Mouse (Mus musculus) bone marrow macrophage, adult 2 months (primary cell): Measurements from ENCODE around the gene Kcnk4.

Source experiments
- CTCF ChIP-seq: IDR thresholded peaks from 2 replicates; pipeline ENCODE4 v1.5.1; 2012; ENCODE audit warnings: low read depth, mild to moderate bottlenecking, low read length, moderate library complexity
- POLR2A ChIP-seq: IDR thresholded peaks from 2 replicates; pipeline ENCODE4 v1.6.1; 2012; ENCODE audit warnings: mild to moderate bottlenecking, low read depth, low read length, borderline replicate concordance

DNA sequence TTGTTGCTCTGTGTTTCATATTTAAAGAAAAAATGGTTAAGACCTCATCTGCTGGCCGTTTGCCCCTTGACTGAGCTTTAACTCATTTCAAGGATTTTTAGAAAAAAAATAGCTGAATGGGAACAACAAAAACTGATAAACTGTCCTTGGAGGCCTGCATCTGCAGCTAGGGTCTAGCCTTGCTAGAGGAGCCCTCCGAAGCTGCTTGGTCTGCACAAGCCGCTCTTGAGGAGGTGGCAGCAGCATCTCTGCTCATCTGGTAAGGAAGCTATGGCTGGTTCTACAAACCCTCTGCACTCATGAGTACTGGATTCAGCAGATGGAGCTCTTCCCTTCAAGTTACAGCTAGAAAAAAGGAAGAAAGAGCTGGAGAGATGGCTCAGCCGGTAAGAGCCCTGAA lies 56.4 kb downstream of the Kcnk4 start:
- no peak for TF ChIP-seq CTCF
- TF ChIP-seq POLR2A: no peak
